Mouse (Mus musculus): ENCODE measurements at regions not wholly inside any gene's neighbourhood (a gene's known extent, or its start where the extent isn't known, plus 50 kb on each side); places are given as distances from the start of the nearest gene placed in this dataset.

DNA sequence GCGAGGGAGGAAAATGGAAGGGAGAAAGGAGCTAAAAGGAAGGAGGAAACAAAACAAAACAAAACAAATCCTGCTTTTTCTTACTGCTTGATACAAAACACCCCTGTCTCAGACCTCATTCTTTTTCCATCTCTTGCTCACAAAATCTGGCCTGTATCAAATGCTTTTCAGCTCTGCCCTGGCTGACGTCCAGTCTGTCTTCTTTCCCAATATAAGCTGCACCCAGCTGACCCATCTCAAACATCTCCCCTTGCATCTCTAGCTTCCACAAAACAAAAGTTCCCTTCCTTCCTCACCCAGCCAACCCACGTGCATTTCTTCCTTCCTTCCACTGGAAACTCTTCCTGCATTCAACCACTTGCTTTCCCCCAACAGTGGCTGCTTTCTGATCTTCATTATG is 183.1 kb upstream of the Usp25 start:
- DNase-seq: no peak

DNA sequence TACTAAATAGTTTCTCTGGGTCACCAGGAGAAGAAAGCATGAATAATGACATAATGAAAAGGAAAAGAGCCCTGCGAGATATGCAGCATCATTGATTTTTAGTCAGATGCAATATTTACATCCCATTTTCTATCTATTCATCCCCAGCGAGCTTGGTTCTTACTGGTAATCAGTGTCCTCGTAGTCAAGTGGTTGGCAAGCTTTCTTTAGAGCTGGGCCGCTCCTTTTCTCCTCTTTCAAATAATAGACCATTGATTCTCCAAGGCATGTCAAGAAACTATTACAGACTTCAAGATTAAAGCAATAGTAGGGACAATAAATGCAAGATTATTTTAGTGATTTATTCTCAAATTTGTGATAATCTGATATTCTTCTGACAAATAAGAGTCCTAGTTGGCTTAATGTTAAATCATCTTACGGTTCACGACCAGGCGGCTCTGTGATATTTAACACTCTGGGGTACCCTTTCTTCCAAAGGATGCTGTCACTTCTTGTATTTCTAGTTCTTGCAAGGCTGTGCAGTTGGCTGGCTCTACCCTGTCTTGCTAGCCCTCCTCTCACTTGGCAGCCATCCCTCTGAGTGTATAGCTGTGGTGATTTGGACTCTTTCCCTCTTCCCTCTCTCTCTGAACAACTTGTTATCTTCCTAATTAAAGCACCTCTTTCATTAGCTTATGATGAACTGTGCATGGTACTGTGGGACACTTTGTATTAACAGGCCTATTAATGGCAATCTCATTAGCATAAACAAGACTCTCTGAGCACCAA is 185.6 kb upstream of the Usp25 start:
- DNase-seq: no peak

DNA sequence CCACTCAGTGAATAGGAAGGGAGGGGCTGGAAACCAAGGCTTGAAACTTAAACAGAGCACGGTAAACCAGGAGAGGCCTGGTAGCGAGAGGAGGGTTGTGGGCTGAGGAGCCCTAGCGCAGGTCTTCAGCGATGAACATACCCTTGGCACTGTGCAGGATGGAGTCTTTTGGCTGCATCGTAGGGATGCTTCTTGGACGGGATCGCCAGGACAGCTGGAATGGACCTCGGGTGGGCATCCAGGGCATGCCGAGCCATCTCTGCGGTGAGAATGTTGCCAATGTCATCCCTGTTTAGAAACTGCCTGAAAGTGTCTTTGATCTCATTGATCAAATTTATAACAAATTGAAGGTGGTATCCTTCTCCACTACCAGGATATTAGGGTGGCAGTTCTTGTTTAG is 192.2 kb upstream of the Usp25 start:
- DNase-seq: no peak

DNA sequence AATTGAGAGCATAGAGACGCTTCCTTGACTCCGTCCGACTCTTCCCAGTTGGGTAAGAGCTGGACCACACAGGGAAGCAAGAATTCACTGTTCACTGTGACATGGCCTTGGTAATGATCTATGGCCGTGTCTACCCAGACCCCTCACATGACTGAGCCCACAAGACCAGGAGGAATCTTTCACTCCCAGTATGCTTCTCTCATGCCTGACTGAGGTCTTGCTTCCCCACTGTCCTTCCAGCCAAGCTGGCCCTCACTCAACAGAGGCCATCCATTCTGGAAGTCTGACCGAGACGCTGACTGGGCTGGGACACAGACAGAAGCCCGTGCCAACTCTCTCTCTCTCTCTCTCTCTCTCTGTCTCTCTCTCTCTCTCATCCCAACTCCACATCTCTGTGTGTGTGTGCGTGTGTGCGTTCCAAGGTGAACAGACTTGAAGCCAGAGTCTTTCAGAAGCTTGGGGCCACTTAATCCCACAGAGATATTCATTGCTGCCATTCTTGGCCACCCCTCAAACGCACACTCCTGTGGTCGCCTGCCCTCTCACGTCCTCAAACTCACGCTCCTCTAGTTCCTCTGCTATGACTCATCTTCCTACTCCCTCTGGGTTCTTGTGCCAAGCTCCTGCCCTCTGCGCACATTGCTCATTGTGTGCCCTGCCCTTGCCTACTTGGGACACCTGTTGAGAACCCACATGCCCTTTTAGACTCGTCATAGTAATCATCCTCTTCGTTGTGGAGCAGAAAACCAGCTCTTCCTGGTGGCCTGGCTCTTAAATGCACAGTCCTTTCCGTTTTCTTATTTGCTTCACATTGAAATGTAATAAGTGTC is 197.2 kb upstream of the Usp25 start:
- peak; percentile 50 for DNase-seq

DNA sequence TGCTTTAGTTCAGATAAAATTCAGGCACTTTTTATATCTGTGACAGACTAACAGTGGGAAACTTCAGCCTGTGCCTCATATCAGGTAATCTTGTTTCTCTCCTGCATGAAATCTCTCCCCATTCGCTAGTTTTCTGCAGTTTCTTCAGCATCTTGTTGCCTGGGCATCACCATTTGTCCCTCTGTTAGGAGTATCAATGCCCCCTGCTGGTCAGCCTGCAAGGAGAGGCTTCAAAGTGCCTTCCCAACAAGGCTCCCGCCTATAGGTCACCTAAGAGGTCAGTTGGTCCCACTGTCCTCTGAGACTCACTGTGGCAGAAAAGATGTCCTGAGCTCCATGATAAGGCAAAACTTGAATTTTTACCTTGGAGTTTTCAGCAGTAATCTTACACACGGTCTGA is 209.8 kb upstream of the Usp25 start:
- DNase-seq: peak; percentile 67

DNA sequence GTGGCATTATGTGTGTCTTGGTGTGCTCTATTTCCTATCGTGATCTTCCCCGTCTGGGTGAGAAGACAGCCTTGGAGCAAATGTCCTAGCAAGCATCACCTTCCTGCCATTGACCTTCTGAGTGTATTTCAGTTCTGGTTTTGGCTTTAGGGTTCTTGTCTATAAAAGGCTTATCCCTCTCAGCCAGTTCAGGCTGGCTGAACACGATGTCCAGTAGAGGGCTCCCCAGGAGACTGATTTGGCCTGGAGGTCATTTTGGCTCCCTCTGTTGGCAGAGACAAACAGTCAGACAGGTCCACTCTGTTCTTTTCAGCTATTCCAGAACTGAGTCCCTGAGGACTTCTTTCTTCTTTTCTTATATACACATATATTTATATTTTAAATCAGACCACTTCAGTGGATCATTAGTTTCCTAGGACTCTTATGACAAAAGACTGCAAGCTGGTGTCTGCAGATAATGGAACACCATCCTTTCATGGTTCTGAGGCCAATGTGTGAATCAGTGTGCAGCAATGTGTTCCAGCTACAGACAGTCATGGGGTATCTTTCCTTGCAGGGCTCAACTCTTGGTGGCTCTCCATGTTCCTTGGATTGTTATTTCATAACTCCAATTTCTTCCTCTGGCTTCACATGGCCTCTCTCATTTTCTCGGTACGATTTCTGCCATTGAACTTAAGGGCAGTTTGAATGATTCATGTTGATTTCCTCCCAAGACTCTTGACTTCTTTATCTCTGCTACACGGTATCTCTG is 226.9 kb upstream of the Usp25 start:
- peak; percentile 84 for DNase-seq

DNA sequence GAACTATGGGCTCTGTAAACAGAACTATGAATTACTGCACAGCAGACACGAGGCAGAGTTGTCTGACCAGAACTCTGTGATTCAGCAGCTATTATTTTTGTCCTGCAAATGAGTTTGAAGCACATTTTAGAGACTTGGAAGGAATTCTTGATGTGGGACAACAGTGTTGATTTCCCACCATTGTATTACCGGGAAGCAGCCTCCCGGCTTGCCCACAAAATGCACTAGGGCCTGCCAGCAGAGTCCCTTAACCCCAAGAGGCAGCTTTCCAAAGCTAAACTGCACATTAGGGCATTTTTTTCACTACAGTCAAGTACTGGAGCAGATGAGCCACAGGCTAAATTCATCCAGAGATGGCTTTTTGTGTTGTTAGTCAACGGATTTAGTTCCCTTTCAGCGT is 230.8 kb upstream of the Usp25 start:
- peak; percentile 5 for DNase-seq

DNA sequence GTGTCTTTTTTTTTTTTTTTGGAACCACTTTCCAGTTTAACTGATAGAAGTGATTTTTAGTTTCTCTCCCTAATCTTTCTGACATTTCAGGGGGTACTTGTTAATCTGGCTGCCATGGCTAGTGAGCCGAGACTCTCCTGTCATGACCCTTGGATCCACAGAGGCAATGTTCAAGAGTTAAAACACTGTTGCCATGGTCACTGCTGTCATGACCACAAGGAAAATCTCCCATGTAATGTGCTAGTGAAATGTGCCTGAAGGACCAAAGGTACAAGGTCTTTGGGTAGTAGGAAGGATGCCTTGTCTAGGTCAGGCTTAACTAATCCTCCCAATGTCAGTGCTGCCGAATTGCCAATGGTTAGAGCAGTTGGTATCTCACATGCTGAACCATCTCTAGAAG is 237.7 kb upstream of the Usp25 start:
- DNase-seq: no peak

DNA sequence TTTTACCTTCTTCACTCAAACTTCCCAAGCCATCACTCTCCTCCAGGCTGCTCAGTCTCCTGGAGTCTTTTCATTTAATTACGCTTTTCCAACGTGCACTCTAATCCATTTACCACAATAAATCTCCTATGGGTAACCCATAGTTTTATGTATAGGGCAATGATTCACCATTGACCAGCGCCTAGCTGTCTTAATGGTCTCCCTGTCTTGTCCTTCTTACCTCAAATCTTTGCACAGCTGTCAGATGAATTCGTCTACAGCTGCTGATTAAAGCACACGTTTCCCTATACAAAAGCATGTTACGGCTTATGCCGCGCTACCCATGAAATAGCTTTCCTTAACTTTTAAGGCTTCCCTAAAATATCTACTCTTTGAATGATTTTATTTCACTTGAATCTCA is 239.5 kb upstream of the Usp25 start:
- DNase-seq: no peak

DNA sequence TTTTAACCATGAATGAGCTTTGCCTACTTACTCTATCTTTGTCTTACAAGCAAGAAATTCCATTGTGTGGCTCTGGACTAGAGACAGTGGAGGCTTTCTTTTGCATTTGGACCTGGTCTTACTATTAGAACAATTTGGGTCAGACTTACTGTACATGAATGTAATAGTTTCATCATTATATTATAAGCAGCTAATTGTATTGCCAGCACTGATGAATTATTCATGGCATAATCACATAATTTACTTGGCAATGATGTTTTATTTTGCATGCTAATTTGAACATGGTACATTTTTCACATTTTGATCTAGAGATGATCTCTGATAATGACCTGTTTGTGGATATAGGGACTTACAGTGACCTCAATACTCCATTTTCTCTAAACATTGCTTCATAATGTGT is 240.0 kb upstream of the Usp25 start:
- no peak for DNase-seq

DNA sequence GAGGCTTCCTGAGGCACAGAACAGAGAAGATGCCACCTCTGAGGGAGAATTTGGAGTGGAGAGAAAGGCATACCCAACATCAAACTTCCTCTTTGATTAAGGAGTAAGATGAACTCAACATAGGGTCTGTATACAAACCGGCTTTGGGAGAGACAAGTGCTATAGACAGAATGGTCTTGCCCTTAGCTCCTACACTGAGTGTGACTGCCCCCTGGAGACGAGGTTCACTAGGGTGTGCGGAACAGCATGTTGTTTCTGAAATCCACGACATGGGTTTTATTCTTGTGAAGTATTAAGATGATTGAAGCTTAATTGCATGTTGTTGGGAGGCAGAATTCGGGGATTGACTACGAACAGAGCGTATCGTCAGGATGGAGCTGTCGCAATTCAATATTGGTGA is 244.9 kb upstream of the Usp25 start:
- peak; percentile 73 for DNase-seq

DNA sequence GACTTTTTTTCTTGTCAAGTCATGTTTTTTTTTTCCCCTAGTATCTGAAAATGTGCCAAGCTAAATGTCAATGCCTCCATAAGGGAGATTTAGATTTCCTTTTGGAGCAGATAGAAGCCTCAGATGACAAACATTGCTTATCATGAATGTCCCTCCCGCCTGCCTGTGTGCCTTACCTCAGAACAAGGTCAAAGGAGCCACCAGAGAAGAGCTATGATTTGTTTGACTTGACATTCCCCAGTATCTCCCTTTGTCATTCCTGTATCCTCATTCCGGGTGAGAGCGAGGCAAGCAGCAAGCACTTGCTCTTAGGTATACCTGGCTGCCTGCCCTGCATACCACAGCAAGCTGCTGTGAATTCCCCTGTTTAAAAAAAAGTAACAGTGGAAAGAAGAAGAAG is 246.9 kb upstream of the Usp25 start:
- DNase-seq: peak; percentile 65

DNA sequence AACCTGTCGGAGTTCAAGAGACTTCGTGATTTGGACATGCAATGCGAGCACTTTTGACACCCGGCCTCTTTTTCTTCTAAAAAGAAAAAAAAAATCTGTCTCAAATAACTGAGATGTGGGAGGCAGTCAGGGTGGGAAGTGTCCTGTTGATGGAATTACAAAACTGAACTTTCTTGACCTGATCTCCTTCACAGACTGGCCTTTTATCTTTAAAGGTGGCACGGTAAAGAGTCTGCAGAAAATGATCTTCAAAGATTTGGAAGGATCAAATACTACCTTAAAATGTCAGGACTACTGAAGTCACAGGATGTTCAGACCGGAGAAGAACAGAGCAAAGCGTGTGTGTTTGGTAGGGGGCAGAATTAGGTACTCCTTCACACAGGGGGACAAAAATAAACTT is 248.0 kb upstream of the Usp25 start:
- DNase-seq: no peak

DNA sequence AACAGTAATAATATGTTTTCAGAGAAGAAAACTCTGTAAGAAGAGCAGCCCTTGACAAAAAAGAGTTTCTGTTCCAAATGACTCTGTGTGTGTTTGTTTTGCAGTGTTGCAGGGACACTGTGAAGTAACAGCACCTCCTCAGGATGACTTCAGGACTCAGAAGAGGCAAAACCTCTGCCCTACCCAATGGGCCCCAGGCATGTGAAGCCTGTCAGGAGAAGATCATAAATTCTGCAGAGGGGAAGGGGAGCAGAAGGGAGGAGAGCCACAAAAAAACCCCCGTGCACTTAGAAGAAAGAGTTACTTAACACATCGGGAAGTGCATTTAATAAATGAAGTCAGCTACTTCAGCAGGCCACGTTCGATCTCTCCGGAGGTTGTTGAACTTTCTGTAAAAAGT is 248.5 kb upstream of the Usp25 start:
- no peak for DNase-seq

DNA sequence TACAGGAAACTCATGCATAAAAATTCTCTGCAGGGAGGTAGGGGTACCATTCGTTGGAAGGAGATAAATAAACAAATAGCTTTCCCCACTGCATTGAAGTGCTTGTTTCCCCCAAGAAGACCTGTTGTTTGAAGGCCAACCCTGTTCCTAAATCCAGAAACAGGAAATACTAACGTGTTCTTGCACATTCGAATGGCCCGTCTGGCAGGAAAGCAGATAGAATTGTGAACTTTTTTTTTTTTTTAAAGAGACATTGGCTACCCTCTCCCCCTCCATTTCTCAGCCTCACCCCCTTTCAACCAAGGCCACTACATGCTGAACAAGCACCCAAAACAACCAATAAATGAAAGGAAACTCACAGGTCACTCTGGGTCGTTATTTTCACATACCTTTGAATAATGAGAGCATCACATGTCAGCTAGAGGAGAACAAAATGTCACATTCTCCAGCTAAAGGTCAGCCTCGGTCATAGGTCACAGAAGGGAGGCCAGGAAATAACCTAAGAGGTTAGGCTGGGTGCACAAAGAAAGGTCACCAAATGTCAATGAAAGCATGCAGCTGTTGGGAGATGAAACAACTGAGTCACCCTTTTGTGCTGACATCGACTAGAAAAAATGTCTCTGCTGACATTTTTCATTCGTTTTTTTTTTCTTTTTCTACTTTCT is 250.8 kb upstream of the Usp25 start:
- peak; percentile 82 for DNase-seq

DNA sequence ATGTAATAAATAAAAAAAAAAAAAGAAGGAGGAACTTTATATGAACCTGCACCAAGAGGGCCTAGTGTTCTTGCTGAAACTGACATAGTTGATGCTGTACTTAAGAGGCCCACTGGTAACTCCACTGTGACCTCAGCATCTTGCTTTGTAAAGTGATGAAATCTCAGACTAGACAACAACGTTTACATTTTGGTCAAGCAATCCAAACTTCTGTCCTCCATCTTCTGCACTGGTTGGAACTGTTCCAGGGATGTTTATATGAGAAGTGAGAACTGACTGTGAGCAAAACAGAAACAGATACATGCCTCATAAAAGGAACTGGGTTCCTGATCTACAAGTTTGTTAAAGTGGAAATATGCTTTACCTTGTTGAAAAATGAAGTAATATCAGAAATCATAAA is 251.7 kb upstream of the Usp25 start:
- DNase-seq: no peak

DNA sequence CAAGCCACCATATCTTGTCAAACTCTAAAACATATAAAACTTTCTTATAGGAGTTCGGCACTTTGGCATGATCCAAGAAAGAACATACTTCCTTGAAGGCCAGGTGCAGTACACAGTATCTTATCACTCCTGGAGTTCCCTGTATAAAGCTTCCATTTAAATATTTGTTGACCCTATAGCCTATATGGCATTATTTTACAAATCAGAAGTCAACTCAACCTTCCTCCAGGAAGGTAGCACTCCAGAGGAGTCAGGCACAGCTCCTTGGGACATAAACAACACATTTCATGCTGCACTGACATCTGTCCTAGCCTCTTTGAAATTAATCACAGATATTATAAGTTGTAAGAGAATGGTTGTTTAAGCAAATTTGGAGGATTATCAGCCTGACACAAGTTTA is 252.5 kb upstream of the Usp25 start:
- DNase-seq: no peak

DNA sequence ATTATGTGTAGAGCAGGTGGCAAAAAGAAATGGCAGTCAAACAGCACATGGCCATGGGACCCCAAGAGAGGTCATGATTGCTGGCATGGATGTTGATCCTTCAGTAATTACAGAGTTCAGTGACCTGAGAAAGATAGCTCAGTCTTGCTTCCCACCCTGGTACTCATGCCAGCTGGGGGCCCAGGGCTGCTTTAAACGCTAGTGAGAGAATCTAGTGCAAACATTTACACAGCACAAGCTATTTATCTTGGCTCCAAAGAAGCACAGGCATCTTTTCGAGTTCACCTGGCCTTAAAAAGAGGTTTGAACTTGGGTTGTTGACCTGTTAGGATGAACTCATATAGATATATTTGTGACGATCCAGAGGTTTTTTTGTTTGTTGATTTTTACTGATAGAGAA is 258.6 kb upstream of the Usp25 start:
- DNase-seq: no peak

DNA sequence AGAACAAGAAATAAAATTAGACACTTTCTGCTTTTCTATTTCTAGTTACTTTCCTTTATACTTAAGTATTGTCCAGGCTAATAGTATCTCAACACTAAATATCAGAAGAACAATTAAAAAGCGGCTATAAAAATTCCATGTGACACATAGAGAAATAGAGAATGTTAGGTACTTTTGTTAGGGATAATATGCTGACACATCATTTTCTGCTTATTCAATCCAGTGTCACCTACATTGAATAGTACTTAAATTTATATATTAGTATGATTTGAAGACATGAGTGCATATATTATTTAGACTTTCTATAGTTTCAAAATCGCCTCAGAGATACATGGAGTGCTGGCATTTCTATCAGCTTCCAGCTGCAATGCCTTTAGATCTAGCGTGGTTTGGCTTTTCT is 267.1 kb upstream of the Usp25 start:
- no peak for DNase-seq

DNA sequence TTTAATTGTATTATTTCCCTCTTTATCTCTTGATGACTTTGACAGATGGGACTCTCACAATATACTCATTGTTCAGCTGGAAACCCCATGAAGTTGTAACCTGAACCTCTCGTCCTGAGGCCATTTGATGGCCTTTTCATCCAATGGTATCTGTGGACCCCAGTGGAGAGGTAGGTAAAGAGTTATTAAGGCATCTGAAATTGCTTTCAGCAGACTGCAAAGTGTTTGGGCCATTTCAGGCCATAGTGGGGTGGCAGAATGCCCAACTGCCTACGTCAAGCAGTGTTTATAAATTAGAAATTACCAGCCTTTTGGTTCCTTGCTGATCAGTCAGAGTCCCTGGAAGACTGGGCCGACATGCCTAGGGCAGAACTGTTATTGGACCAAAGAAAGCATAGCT is 272.4 kb upstream of the Usp25 start:
- DNase-seq: no peak

DNA sequence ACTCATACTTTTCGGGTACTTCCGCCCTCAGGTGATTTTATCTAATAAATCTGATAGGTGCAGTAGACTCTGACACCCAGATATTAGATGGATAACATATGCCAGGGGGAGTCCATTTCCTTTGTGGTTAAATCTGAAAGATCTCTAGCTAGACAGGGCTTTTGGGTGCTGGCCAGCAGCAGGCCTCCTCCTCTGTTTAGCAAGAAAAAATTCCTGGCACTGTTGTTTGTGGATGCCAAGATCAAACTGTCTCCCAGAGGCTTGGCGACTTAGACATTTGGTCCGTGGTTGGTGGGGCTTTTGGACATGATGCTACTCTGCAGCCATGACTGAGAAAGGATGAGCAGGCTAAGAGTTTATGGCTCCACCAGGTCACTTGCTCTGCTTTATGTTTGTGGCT is 287.5 kb upstream of the Usp25 start:
- DNase-seq: no peak

DNA sequence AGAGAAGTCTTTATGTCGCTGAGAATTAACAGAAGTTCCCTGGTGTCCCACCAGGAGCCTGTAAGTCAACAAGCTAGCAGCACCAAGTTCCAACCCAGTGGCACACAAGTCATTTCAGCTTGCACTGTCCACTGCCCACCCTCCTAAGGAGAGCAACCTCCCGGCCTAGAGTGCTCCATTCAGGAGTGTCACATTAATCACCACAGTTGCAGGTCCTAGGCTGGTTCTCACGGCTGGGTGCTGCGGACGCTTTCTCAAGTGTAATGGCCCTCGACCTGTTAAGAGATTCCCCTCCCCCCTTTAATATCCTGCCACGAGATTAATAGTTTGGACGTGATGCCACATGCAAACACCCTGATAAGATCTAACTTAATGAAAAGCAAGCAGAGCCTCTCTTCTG is 288.2 kb upstream of the Usp25 start:
- DNase-seq: no peak

DNA sequence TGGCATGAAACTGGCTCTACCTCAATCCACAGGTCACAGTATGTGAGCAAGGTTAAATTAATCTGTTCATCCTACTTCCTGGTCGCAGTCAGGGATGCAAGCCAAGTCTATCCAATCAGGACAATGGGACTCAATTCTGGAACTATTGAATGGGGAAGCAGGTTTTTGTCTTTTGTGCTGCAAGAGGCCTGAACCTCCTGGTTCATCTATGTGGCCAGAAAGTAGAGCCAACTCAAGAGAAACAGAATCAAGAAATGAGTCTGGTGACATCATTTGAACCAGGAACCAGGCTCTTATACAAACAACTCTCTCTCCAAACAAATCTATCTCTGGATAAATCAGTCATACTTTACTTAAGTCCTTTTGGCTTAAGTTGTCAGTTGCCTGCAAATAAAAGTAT is 294.7 kb upstream of the Usp25 start:
- DNase-seq: no peak
